Mouse (Mus musculus) retina, postnatal 7 days (tissue): Measurements from ENCODE around the gene Xpr1.

ENCODE experiments used
- DNase-seq: peaks from one replicate; pipeline ENCODE4 v3.0.0-alpha.2; 2012; ENCODE audit warnings: low read depth, low spot score

Xpr1 gene

DNA sequence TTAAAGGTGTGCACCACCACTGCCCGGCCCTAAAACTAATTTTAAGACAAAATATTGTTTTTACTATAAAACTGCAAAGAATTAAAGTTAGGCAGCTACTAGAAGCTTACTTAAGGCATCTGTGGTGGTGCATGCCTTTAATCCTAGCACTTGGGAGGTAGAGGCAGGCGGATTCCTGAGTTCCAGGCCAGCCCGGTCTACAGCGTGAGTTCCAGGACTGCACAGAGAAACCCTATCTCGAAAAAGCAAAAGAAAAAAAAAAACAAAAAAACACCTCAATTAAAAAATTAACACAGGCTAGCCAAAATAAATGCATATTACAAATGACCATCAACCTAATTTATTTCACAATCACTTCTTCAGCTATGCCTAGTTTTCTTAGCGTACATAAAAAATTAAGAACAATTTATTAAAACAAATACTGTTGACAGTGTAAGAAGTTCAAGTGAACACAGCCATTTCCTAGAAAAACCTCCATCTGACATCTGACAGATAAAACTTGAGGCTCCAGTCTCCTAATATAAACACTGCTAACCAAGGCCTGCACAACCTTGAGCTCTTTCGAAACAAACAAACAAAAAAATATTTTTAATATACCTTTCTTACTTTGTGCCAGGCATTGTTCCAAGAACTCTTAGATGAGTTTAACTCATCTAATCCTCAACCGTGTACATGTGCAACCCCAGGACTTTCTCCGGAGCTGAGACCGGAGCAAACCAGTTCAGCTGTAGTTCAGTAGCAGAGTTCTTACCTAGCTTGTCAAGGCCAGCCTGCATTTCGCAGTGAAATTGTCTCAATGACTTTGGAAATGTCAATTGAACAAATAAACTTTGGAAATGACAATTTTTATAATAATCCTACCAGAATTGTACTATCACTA lies 9.3 kb downstream of the Xpr1 start:
- no peak for DNase-seq

- no peak for DNase-seq
Measured at GRCm38 (mm10) chr1:155400056-155400455, 17.2 kb downstream of the Xpr1 start.

DNA sequence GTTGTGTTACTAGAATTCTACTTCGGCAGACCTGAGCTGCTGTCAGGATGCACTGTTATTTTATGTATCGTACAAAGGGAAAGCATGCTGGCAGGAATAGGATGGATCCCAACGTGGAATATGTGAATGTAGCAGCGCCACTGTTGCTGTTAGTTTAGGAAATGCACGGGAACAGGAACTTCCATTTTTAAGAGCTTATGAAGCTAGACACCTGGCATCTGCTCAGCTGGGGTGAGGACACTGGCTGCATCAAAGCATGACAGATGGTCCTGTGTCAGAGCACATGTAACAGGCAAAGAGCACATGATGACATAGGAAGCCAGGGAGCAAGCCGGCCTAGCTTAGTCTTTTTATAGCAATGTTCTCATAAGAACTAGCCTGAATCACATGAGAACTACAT lies 22.4 kb downstream of the Xpr1 start:
- DNase-seq = no peak

DNA sequence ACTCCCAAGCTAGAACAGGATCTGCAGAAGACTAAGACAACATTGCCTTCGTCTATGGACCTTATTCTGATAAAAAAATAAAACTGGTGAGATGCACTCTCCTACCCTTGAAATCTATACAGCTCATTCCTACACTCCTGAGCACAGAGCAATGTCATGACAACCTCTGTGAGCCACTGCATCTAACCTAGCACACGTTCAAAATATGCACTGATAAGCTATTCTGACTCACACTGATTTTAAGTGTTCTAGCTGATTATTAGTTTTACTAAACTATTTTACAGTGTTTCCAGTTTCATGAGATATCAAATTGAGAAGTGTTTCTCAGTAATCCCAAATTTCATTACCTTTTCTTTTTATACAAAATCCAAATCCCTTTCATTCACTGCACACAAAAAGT lies 23.2 kb downstream of the Xpr1 start:
- DNase-seq = no peak

GRCm38 (mm10) chr1:155392825-155393224 lies 24.4 kb downstream of the Xpr1 start:
- DNase-seq = no peak

DNA sequence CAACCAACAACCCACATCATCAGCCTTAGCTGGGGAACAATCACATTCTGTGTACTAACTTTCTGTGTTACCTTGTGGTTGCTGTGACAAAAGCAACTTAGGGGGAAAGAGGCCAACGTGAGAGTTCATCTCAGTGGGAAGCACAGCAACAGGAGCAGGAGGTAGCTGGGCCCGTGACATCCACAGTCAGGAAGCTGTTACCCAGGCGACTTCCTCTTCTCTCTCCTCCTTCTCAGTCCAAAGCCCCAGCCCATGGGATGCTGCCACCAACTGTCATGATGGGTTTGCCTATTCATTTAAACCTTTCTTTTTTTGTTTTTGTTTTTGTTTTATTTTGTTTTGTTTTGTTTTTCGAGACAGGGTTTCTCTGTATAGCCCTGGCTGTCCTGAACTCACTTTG lies 25.7 kb downstream of the Xpr1 start:
- DNase-seq = no peak

- no peak for DNase-seq
Measured at GRCm38 (mm10) chr1:155388418-155388817, 28.8 kb downstream of the Xpr1 start.

GRCm38 (mm10) chr1:155386551-155386950 lies 30.7 kb downstream of the Xpr1 start:
- DNase-seq = no peak

- no peak for DNase-seq
Measured at GRCm38 (mm10) chr1:155383319-155384302, 33.6 kb downstream of the Xpr1 start.

DNA sequence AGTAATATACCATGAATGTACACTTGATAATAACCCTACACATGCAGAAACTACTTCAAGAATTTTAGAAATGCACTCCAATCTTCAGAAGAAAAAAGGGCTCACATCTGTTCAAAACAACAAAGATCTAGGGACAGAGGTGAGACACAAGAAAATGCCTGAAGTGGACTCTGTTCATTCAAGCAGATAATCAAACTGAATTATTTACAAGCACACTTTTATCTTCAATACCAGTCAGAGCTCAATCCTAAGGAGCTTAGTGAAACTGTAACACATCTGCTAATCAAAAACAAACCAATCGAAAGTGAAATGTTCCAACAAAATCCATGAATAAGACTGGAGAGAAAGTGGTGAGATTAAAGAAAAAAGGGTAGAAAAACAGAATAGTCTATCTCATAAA lies 35.3 kb downstream of the Xpr1 start:
- no peak for DNase-seq

DNA sequence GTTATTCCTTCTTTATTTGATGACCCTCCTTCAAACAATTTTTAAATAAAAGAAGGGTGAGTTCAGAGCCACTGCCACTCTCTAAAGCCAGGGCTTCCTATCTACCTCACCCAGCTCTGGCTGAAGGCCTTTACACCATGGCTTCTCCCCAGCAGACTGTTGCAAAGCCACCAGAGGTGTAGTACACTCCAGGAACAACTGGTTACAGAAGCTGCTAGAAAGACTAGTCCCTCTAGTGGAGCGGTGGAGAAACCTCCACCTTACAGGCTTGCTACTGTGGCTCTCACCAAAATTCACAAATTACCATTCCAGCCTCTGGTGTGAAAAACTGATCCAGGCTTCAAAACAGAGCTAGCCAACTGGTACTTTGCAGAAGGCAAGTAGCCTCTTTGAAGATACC lies 37.9 kb downstream of the Xpr1 start:
- no peak for DNase-seq

GRCm38 (mm10) chr1:155372821-155373220 lies 44.4 kb downstream of the Xpr1 start:
- no peak for DNase-seq

DNA sequence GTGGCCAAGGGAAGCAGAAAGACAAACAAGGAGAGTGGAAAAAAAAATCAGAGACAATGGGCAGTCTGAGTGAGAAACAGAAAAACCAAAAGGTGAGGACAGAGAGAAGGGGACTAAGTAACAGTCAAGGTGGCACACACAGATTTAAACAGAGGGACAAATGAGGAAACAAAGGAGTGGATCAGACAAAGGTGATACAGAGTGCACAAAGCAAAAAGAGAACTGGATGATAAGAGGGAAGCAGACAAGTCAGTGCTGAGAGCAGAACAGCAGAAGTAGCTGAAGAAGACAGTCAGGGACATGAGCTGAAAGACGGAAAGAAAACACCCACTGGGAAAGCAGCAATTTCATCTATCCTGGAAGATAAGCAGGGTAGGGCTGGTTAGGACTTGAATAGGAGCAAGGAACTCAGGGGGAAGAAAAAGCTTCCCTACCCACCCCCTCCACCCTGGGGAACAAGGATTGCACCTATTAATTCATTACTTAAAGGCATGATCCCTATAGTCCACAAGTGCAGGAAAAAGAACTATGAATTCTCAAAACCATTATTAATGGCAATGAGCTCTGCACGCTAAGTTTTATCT lies 47.0 kb downstream of the Xpr1 start:
- DNase-seq = no peak

GRCm38 (mm10) chr1:155366366-155366765 lies 50.8 kb downstream of the Xpr1 start:
- no peak for DNase-seq

GRCm38 (mm10) chr1:155361502-155362126 lies 55.6 kb downstream of the Xpr1 start:
- DNase-seq = no peak

GRCm38 (mm10) chr1:155353096-155353495 lies 64.1 kb downstream of the Xpr1 start:
- DNase-seq = no peak

GRCm38 (mm10) chr1:155351527-155351926 lies 65.7 kb downstream of the Xpr1 start:
- DNase-seq = no peak

DNA sequence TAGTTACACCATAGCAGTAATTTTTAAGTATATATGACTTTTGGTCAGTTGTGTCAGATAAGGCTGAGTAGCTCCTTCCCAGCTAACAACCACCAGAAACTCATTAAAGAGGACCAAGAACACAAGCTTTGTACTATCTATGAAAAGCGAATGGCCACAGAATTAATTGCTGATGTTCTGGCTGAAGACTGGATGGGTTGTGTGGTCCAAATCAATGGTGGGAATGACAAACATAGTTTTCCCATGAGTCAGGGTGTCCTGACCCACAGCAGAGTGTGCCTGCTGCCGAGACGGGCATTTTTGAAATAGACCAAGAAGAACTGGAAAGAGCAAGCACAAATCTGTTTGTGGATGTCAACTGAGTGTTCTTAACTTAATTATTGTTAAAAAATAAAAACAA lies 68.7 kb downstream of the Xpr1 start:
- DNase-seq = no peak

DNA sequence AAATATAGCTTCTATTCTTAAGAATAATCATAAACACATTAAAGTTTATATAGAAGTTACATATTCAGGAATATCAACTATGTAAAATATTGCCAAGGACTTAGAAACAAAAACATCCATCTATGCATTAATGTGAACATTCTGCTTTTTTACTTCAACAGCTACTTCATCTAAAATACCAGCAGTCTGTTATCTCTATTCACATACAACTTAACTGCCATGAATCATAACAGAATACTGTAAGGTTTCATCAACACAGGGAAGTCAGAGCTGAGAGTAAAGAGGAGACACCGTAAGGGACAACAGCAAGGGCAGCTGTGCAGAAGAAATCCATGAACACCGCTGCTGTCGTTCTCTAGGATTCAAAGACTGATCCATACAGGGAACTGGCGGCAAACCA lies 69.9 kb downstream of the Xpr1 start:
- no peak for DNase-seq

DNA sequence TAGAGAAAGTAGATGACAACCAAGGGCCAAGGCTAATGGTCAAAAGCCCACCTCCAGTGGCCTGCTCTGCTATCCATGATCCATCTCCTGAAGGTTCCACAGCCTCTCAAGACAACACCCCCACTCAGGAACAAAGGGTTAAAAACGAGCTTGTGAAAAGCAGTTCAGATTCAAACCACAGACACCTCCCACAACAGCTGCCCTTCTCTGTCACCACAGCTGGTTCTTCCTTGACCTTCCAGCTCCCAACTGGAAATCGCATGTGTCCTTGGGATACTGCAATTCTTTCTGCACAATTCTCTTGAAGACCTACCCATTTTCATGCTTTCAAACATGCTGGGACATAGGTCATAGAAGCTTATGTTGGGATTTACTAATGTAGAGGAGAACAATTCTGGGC lies 73.2 kb downstream of the Xpr1 start:
- DNase-seq = no peak

DNA sequence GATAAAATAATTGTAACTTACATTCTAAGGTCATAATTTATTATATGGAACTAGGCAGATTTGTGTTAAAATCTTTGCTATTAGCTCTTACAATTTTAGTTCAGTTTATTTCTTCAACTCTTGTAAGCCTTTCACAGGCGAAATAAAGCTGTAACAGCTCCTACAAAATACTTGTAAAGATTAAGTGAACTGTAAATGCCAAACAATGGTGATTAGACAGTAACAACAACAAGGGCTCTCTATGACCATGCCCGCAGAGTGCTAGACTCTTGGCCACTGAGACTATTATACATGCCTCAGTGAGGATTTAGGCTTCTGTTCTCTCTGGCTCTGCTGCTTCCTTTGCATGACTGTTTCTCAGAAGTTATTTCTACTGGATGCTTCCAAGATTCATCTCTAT lies 77.6 kb downstream of the Xpr1 start:
- no peak for DNase-seq

DNA sequence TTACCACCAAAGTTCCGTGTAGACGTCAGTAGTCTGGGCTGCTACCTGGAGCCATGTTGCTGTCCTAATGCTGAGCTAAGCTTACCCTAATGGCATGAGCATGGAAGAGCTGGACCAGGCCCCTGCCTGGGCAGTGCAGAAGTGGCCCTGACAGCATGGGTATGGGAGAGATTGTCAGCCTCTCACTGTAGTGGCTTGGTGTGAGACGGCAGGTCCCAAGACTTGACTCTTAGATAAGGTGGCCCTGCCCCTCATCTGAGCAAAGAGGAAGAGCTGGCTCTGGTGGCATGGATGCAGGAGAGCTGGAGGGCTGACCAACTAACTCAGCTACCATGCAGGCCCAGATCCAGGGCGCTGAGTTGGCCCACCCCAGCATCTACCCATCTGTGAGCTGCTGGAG lies 79.9 kb downstream of the Xpr1 start:
- DNase-seq = no peak
